Mouse (Mus musculus) liver, embryonic 15.5 days (tissue): ENCODE results near the gene Mapre3. TPM values are rescaled to one million over a fixed set of nuclear protein-coding genes. Genes with fewer than 3 reads are reported as not detected.

Experiments used
- ATAC-seq: fragments of 200-750 bp; cut with Nextera tagmentation; 2 replicates; pipeline ENCODE4 v1.8.0; 2017; ENCODE audit warnings: moderate number of reproducible peaks, mild to moderate bottlenecking, moderate library complexity; ENCODE audit not compliant: insufficient read depth
- H3K27ac ChIP-seq: fragments of 300-500 bp; sonication (generic); replicated peaks from 2 replicates; pipeline ENCODE4 v1.5.1; 2015; ENCODE audit warnings: mild to moderate bottlenecking, inconsistent platforms
- H3K27me3 ChIP-seq: fragments of 300-500 bp; sonication (generic); 2 replicates; pipeline ENCODE4 v1.6.1; 2015; ENCODE audit warnings: mild to moderate bottlenecking, inconsistent platforms
- H3K36me3 ChIP-seq: fragments of 300-500 bp; sonication (generic); replicated peaks from 2 replicates; pipeline ENCODE4 v1.6.1; 2015; ENCODE audit warnings: moderate library complexity, mild to moderate bottlenecking, inconsistent platforms
- H3K4me1 ChIP-seq: fragments of 300-500 bp; sonication (generic); replicated peaks from 2 replicates; pipeline ENCODE4 v1.6.1; 2015; ENCODE audit warnings: inconsistent platforms
- H3K4me2 ChIP-seq: fragments of 300-500 bp; sonication (generic); 2 replicates; pipeline ENCODE4 v1.6.1; 2015; ENCODE audit warnings: moderate library complexity, mild to moderate bottlenecking, inconsistent platforms
- H3K4me3 ChIP-seq: fragments of 300-500 bp; sonication (generic); replicated peaks from 2 replicates; pipeline ENCODE4 v1.5.1; 2015; ENCODE audit warnings: mild to moderate bottlenecking, inconsistent platforms
- H3K9ac ChIP-seq: fragments of 300-500 bp; sonication (generic); 2 replicates; pipeline ENCODE4 v1.6.1; 2015; ENCODE audit warnings: moderate library complexity, mild to moderate bottlenecking, inconsistent platforms
- H3K9me3 ChIP-seq: fragments of 300-500 bp; sonication (generic); replicated peaks from 2 replicates; pipeline ENCODE4 v1.6.1; 2016; ENCODE audit warnings: inconsistent platforms
- WGBS: fragments of 180-500 bp; shearing (Covaris S2); methylation state at CpG from one replicate; pipeline ENCODE4 v1.1.7; 2015; ENCODE audit warnings: mixed read lengths; ENCODE audit not compliant: insufficient replicate concordance; 5-methylcytosine and 5-hydroxymethylcytosine counted together
- polyA plus RNA-seq: library from polyadenylated mRNA; unstranded; fragments of >200 nt; fragmentation: Nextera tagmentation; extraction: Ambion mirVana; gene quantifications from 2 replicates; pipeline ENCODE4 v1.2.1, GENCODE M21; 2015

The Mapre3 gene
- polyA plus RNA-seq, 1 experiment from 2014 or later, result 2.9 TPM

DNA sequence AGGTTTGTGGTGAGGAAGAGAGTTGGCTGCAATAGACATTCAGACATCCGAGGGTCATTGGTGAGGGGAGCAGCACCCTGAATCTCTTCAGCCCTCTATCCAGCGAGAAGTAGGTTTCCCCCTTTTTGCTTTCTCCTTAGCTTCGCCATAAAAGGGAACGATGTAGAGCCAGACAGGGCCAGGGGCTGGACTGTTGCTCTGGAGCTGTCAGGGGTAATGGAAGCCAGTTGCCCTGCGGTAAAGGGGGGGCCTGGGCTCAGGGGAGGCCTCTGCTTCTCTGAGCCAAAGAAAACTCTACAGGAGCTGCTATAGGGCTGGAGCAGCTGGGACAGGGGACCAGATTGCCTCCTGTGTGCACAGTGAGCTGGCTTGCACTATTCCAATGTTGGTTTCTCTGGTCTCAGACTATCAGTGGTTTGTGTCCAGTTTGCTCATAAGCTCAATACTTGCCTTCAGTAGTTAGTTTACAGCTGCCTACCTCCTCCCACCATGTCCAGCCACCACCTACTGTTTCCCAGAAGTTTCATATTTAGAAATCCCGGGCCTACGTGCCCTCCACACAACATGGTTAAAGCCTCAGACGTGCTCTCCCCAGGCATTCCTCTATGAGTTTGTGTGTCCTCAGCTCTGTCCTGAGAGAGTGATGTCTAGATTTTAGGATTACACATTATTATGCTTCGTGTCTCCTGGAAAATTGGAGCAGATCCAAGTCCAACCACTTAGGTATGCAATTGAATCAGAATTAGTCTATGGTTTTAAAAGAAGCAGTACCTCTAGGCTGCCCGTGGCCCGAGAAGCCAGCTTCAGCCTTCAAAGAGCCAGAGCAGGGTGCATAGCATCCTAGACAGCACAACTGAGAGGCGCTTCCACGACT lies 94.2 kb downstream of the Mapre3 start:
- H3K4me1 ChIP-seq, result peaks cover 82% of the 10 kb centered on the region
- H3K36me3 ChIP-seq, result peaks cover 27% of the 10 kb centered on the region
- peak overlapping the region; percentile 97 for H3K4me2 ChIP-seq
- ATAC-seq, result no peak
- H3K9me3 ChIP-seq, result no peaks in the 10 kb centered on the region
- H3K4me3 ChIP-seq, result peak overlapping the region; percentile 81
- no peaks in the 10 kb centered on the region for H3K27me3 ChIP-seq
- WGBS, result 47% methylated on average over 13 of the region's 13 CpGs
- peak overlapping the region; percentile 93 for H3K27ac ChIP-seq
- peak overlapping the region; percentile 79 for H3K9ac ChIP-seq

DNA sequence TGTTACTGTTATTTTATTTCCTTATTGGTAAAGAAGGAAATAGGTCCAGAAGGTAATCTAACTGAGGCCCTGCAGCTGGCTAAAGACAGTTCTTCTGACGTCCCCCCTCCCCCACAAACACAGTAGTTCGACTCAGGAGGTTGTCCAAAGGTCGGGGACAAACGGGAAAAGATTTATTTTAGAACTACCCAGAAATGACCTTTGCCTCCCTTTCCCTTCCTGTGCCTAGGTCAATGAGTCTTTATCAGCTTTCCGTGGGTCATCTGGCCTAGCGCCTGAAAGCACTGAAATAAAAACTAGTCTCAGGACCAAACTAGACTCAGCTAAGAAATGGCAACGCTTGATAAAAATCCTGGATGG lies 94.8 kb downstream of the Mapre3 start:
- H3K27ac ChIP-seq, result peak overlapping the region; percentile 93
- peak overlapping the region; percentile 97; the same call in 1 of the 2 replicates for H3K4me2 ChIP-seq
- H3K27me3 ChIP-seq, result no peaks in the 10 kb centered on the region
- peaks cover 20% of the 10 kb centered on the region for H3K36me3 ChIP-seq
- no peaks in the 10 kb centered on the region for H3K9me3 ChIP-seq
- peaks cover 84% of the 10 kb centered on the region for H3K4me1 ChIP-seq
- H3K4me3 ChIP-seq, result no peak overlapping the region
- WGBS, result 31% methylated on average over 7 of the region's 7 CpGs
- ATAC-seq, result no peak
- H3K9ac ChIP-seq, result no peak overlapping the region

DNA sequence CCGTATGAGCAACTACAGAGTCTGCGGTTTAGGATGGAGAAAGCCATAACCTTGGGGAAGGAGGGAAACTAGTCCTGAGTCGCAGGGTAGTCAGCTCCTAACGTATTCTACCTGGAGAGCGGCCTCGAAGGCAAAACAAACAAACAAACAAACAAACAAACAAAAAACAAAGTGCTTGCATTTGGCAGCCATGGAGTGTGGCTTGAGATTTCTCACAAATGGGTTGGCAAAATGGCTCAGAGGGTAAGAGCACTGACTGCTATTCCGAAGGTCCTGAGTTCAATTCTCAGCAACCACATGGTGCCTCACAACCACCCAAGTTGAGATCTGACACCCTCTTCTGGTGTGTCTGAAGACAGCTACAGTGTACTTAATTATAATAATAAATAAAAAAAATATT lies 95.4 kb downstream of the Mapre3 start:
- Histone ChIP-seq H3K27ac (peak overlapping the region; percentile 93), H3K4me1 (peaks cover 84% of the 10 kb centered on the region), H3K9ac (no peak overlapping the region), H3K36me3 (peaks cover 15% of the 10 kb centered on the region), H3K27me3 (no peaks in the 10 kb centered on the region), H3K4me3 (no peak overlapping the region), H3K9me3 (no peaks in the 10 kb centered on the region), H3K4me2 (no peak overlapping the region; the same call in 1 of the 2 replicates)
- ATAC-seq, result no peak
- 72% methylated on average over 7 of the region's 7 CpGs for WGBS

DNA sequence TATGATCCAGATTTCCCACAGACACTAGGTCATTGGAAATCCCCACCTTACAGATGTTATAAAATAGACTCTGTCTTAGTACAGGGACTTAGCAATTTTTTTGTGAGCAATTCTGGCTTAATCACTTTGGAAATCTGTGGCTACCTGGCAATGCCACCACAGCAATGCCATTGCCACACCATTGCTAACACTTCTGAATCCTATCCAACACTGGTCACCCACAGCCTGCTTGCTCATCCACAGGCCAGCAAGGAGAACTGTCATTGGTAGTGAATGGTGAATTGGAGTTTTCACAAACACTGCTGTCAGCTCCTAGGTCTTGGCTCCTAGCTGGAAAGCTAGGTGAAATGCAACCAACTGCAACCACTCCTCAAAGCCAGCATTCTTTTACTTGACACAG lies 96.0 kb downstream of the Mapre3 start:
- no peaks in the 10 kb centered on the region for H3K9me3 ChIP-seq
- no peak overlapping the region for H3K4me2 ChIP-seq
- H3K36me3 ChIP-seq, result peaks cover 8% of the 10 kb centered on the region
- H3K4me1 ChIP-seq, result peaks cover 84% of the 10 kb centered on the region
- H3K4me3 ChIP-seq, result no peak overlapping the region
- H3K9ac ChIP-seq, result no peak overlapping the region
- no peak for ATAC-seq
- no peaks in the 10 kb centered on the region for H3K27me3 ChIP-seq
- H3K27ac ChIP-seq, result peak overlapping the region; percentile 51

DNA sequence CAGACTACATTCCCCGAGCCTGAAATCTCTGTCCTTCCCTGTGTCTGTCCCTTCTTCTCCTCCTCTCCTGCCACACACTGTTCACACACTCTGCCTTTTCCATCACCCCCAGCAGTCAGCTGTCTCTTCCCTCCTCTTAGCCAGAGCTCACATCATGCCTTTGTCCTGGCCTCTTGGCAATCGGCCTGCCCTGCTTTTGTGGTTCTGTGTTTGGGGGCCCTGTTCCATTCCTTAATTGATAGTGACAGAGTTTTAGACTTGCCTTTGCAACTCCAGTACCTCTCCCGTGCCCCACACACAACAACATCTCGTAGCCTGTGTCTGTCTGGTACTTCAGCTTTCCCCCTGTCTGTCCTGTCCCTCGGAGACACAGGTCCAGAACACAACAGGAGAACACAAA lies 97.7 kb downstream of the Mapre3 start:
- peaks cover 5% of the 10 kb centered on the region; the same call in 1 of the 2 replicates for H3K36me3 ChIP-seq
- no peak overlapping the region for H3K4me2 ChIP-seq
- peaks cover 88% of the 10 kb centered on the region for H3K4me1 ChIP-seq
- 45% methylated on average over 5 of the region's 5 CpGs for WGBS
- H3K9me3 ChIP-seq, result no peaks in the 10 kb centered on the region
- no peak overlapping the region for H3K9ac ChIP-seq
- ATAC-seq, result no peak
- peak overlapping the region; percentile 77 for H3K27ac ChIP-seq
- H3K27me3 ChIP-seq, result no peaks in the 10 kb centered on the region
- H3K4me3 ChIP-seq, result no peak overlapping the region

DNA sequence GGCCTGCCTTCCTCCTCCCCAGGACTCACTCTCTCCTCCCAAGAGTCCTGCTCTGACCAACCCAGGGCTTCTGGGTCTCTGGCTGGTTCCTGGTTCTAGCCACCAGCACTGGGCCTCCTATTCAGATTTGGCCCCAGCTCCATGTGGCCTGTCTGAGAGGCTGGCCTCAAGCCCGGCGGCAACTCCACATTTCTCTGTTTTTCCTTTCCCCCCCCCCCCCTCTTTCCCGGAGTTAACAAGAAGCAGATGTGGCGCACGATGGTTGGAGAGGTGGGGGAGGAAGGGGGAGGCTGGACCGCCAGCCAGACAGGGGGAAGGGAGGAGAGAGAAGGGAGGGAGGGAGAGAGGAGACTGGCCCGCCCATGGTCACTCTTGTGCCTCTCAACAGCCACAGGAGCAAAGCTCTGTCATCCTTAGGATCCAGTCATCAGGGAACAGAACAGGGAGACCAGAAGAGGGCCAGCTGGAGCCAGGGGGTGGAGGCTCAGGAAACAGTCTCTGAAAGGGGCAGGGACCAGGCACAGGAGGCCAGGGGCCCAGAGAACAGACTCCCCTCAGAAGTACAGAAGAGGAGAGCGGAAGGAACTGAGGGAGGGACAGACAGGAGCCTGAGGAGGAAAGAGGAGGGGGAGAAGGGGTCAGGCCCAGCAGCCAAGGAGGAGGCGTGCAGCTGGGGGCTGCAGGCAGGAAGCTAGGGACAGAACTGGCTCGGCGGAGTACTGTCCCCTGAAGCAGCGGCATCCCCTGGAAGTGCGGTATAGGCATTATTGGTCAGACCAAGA lies 98.8 kb downstream of the Mapre3 start, which contains the start of gene Emilin1:
Gene Emilin1 (plus strand): TSS at position 343 of the 782 bp plus-strand sequence.
- Histone ChIP-seq H3K4me2 (peak within 1 kb of the TSS; percentile 65), H3K27me3 (no peaks in the 10 kb centered on the region), H3K9ac (peak within 1 kb of the TSS; percentile 31), H3K27ac (peak within 1 kb of the TSS; percentile 77), H3K4me1 (peaks cover 90% of the 10 kb centered on the region), H3K36me3 (peaks cover 15% of the 10 kb centered on the region), H3K9me3 (no peaks in the 10 kb centered on the region), H3K4me3 (peak within 1 kb of the TSS; percentile 45)
- ATAC-seq, result peak; percentile 41
- WGBS, result 25% methylated on average over 13 of the region's 13 CpGs

DNA sequence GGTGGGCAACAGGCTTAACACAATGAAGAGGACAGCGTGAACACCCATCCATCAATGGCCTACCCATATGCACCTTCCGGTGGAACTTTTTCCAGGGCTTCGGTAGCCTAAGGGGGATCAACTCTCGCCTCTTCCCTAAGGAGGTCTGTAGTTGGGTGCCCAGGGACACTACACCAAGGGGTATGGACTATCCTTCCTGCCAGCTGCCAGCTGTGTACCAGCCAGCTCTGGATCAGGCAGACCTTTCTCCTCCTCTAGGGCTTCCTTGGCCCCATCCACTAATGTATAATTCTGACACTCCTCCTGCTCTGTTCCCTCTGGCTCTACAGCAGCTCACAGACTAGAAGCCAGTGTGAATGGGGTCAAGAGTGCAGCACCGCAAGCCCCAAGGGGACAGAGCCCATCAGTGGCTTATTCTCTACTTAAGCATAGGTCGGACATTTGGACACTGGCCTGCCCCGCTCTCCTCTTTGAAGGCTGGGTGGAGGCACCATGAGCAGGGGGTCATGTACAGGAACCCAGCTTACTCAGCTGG lies 99.7 kb downstream of the Mapre3 start:
- H3K4me3 ChIP-seq, result peak overlapping the region; percentile 45
- H3K4me1 ChIP-seq, result peaks cover 89% of the 10 kb centered on the region
- H3K36me3 ChIP-seq, result peaks cover 24% of the 10 kb centered on the region
- H3K9ac ChIP-seq, result peak overlapping the region; percentile 31
- H3K27ac ChIP-seq, result peak overlapping the region; percentile 77
- no peak for ATAC-seq
- no peaks in the 10 kb centered on the region for H3K9me3 ChIP-seq
- H3K4me2 ChIP-seq, result peak overlapping the region; percentile 65
- WGBS, result 29% methylated on average over 7 of the region's 7 CpGs
- no peaks in the 10 kb centered on the region for H3K27me3 ChIP-seq

DNA sequence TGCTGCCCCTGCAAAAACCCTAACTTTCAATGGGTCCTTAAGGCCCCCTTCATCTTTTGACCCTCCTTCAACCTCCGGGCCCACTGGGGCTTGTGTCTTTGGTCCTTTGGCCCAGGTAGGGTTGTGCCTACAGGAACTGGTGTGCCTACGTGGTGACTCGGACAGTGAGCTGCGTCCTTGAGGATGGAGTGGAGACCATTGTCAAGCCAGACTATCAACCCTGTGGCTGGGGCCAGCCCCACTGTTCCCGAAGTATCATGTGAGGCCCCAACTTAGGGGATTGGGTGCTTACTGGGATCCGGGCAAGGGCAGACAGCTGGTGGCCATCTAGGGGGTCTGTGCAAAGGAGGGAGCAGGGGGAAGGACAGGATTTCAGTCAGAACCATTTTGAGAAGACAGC lies 100.4 kb downstream of the Mapre3 start:
- peak overlapping the region; percentile 65 for H3K4me2 ChIP-seq
- ATAC-seq, result no peak
- H3K4me3 ChIP-seq, result peak overlapping the region; percentile 45
- H3K9ac ChIP-seq, result peak overlapping the region; percentile 31
- H3K27me3 ChIP-seq, result no peaks in the 10 kb centered on the region
- peaks cover 84% of the 10 kb centered on the region for H3K4me1 ChIP-seq
- H3K9me3 ChIP-seq, result no peaks in the 10 kb centered on the region
- 26% methylated on average over 6 of the region's 6 CpGs for WGBS
- H3K27ac ChIP-seq, result peak overlapping the region; percentile 77
- peaks cover 28% of the 10 kb centered on the region for H3K36me3 ChIP-seq

DNA sequence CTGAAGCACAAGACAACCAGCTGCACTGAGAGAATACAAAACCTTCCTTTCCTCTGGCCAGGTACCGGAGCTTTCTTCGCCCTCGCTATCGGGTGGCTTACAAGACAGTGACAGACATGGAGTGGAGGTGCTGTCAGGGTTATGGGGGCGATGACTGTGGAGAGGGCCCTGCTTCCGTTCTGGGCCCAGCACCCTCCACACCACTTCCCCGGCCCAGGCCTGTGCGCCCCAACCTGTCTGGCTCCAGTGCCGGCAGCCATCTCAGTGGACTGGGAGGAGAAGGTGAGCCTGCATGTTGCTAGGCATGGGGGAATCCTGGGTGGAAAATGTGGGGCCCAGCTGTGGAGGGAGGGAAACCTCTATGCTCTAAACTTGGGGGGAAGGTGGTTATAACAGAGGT lies 101.0 kb downstream of the Mapre3 start:
- H3K4me1 ChIP-seq, result peaks cover 81% of the 10 kb centered on the region
- H3K36me3 ChIP-seq, result peaks cover 29% of the 10 kb centered on the region
- peak overlapping the region; percentile 45 for H3K4me3 ChIP-seq
- H3K9ac ChIP-seq, result peak overlapping the region; percentile 52
- no peak; the same call in 1 of the 2 replicates for ATAC-seq
- H3K27me3 ChIP-seq, result no peaks in the 10 kb centered on the region
- H3K27ac ChIP-seq, result peak overlapping the region; percentile 77
- WGBS, result 21% methylated on average over 9 of the region's 9 CpGs
- H3K4me2 ChIP-seq, result peak overlapping the region; percentile 65
- no peaks in the 10 kb centered on the region for H3K9me3 ChIP-seq
